Mouse (Mus musculus): ENCODE data around the gene Sik2. TPM values are rescaled to one million over a fixed set of nuclear protein-coding genes. Genes with fewer than 3 reads are reported as not detected.
A peak's percentile ranks its signal among the peaks of the same experiment; 100 is the strongest.

The Sik2 gene
- polyA plus RNA-seq, 1 experiment from 2014 or later: 15.7 TPM

DNA sequence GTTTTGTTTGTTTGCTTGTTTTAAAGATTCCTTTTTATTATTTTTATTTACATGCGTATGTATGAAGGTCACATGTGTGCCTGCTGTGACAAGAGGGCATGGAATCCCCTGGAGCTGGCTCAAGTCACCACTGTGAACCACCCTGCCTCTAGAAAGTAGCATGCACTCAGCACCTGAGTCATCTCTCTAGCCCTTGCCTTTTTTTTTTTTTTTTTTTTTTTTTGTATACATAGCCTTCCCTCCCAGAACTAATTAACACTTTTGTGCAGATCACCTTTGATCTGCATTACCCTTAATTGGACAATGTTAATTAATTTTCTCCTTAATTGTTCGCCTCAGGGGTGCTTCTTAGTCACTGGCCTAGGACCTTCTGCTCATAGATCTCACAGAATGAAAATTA lies 66.2 kb downstream of the Sik2 start:
- H3K4me3 ChIP-seq (ENCODE audit: low read depth, low read length): no peak overlapping the region
- no peak overlapping the region for H3K4me2 ChIP-seq
- DNase-seq: no peak
- no peaks in the 10 kb centered on the region for H3K4me1 ChIP-seq (ENCODE audit: insufficient read depth)
- no peak overlapping the region for H3K9ac ChIP-seq
- no peak overlapping the region for H3K27ac ChIP-seq (ENCODE audit: low read depth)
- H3K9me3 ChIP-seq (ENCODE audit: low read depth, low read length): no peaks in the 10 kb centered on the region
- no peak for ATAC-seq (ENCODE audit: insufficient read depth)
- no peak for TF ChIP-seq CTCF (IDR thresholded peaks at IDR 0.05; ENCODE audit: low read depth)
- no peaks in the 10 kb centered on the region for H3K27me3 ChIP-seq (ENCODE audit: insufficient read depth, low read length)
- H3K36me3 ChIP-seq (ENCODE audit: insufficient read depth): no peaks in the 10 kb centered on the region
- 92% methylated on average over 2 of the region's 2 CpGs for WGBS

- H3K36me3 ChIP-seq (ENCODE audit: insufficient read depth): no peaks in the 10 kb centered on the region
- ATAC-seq (ENCODE audit: insufficient read depth) (no peak), DNase-seq (no peak)
- H3K4me1 ChIP-seq (ENCODE audit: insufficient read depth): no peaks in the 10 kb centered on the region
- no peak for TF ChIP-seq CTCF (IDR thresholded peaks at IDR 0.05; ENCODE audit: low read depth)
- H3K4me3 ChIP-seq (ENCODE audit: low read depth, low read length): no peak overlapping the region
- no peak overlapping the region for H3K4me2 ChIP-seq
- WGBS: 72% methylated on average over 3 of the region's 3 CpGs
- no peaks in the 10 kb centered on the region for H3K9me3 ChIP-seq (ENCODE audit: low read depth, low read length)
- no peak overlapping the region for H3K27ac ChIP-seq (ENCODE audit: low read depth)
- H3K27me3 ChIP-seq (ENCODE audit: insufficient read depth, low read length): no peaks in the 10 kb centered on the region
- no peak overlapping the region for H3K9ac ChIP-seq
These were observed 67.0 kb downstream of the Sik2 start for GRCm38 (mm10) chr9:50941804-50942401.

GRCm38 (mm10) chr9:50929986-50930385 lies 78.9 kb downstream of the Sik2 start:
- H3K9ac ChIP-seq: no peak overlapping the region
- H3K4me2 ChIP-seq: no peak overlapping the region
- H3K4me3 ChIP-seq (ENCODE audit: low read depth, low read length): no peak overlapping the region
- no peak overlapping the region for H3K27ac ChIP-seq (ENCODE audit: low read depth)
- H3K4me1 ChIP-seq (ENCODE audit: insufficient read depth): no peaks in the 10 kb centered on the region
- H3K9me3 ChIP-seq (ENCODE audit: low read depth, low read length): no peaks in the 10 kb centered on the region
- peaks cover 8% of the 10 kb centered on the region; the same call in 1 of the 2 replicates for H3K36me3 ChIP-seq (ENCODE audit: insufficient read depth)
- DNase-seq: no peak
- no peak for TF ChIP-seq CTCF (IDR thresholded peaks at IDR 0.05; ENCODE audit: low read depth)
- no peaks in the 10 kb centered on the region for H3K27me3 ChIP-seq (ENCODE audit: insufficient read depth, low read length)
- ATAC-seq (ENCODE audit: insufficient read depth): no peak

GRCm38 (mm10) chr9:50925801-50926200 lies 83.1 kb downstream of the Sik2 start:
- Histone ChIP-seq H3K4me1 (ENCODE audit: insufficient read depth) (no peaks in the 10 kb centered on the region; the same call in 1 of the 2 replicates), H3K9me3 (ENCODE audit: low read depth, low read length) (no peaks in the 10 kb centered on the region), H3K27ac (ENCODE audit: low read depth) (no peak overlapping the region), H3K36me3 (ENCODE audit: insufficient read depth) (peaks cover 2% of the 10 kb centered on the region; the same call in 1 of the 2 replicates), H3K27me3 (ENCODE audit: insufficient read depth, low read length) (no peaks in the 10 kb centered on the region), H3K4me3 (ENCODE audit: low read depth, low read length) (no peak overlapping the region), H3K4me2 (no peak overlapping the region), H3K9ac (no peak overlapping the region)
- no peak for TF ChIP-seq CTCF (IDR thresholded peaks at IDR 0.05; ENCODE audit: low read depth)
- DNase-seq: no peak
- no peak for ATAC-seq (ENCODE audit: insufficient read depth)
- 52% methylated on average over 4 of the region's 4 CpGs for WGBS

GRCm38 (mm10) chr9:50924454-50924853 lies 84.4 kb downstream of the Sik2 start:
- no peak for TF ChIP-seq CTCF (IDR thresholded peaks at IDR 0.05; ENCODE audit: low read depth)
- no peak overlapping the region for H3K27ac ChIP-seq (ENCODE audit: low read depth)
- no peaks in the 10 kb centered on the region for H3K9me3 ChIP-seq (ENCODE audit: low read depth, low read length)
- DNase-seq (no peak), ATAC-seq (ENCODE audit: insufficient read depth) (no peak)
- H3K27me3 ChIP-seq (ENCODE audit: insufficient read depth, low read length): no peaks in the 10 kb centered on the region
- peaks cover 2% of the 10 kb centered on the region; the same call in 1 of the 2 replicates for H3K36me3 ChIP-seq (ENCODE audit: insufficient read depth)
- no peaks in the 10 kb centered on the region; the same call in 1 of the 2 replicates for H3K4me1 ChIP-seq (ENCODE audit: insufficient read depth)
- no peak overlapping the region for H3K9ac ChIP-seq
- no peak overlapping the region for H3K4me3 ChIP-seq (ENCODE audit: low read depth, low read length)
- H3K4me2 ChIP-seq: no peak overlapping the region

GRCm38 (mm10) chr9:50922363-50923153 lies 86.3 kb downstream of the Sik2 start:
- H3K36me3 ChIP-seq (ENCODE audit: insufficient read depth): no peaks in the 10 kb centered on the region
- no peak for ATAC-seq (ENCODE audit: insufficient read depth)
- WGBS: 43% methylated on average over 5 of the region's 5 CpGs
- no peak overlapping the region for H3K4me3 ChIP-seq (ENCODE audit: low read depth, low read length)
- no peak overlapping the region for H3K27ac ChIP-seq (ENCODE audit: low read depth)
- H3K9me3 ChIP-seq (ENCODE audit: low read depth, low read length): no peaks in the 10 kb centered on the region
- no peaks in the 10 kb centered on the region; the same call in 1 of the 2 replicates for H3K4me1 ChIP-seq (ENCODE audit: insufficient read depth)
- DNase-seq: peak; percentile 44
- TF ChIP-seq CTCF (IDR thresholded peaks at IDR 0.05; ENCODE audit: low read depth): no peak
- H3K9ac ChIP-seq: no peak overlapping the region
- no peaks in the 10 kb centered on the region for H3K27me3 ChIP-seq (ENCODE audit: insufficient read depth, low read length)
- no peak overlapping the region for H3K4me2 ChIP-seq

Data from lung, embryonic 14.5 days (tissue).